Mouse (Mus musculus) stomach, postnatal 0 days (tissue): ENCODE measurements around the gene Ttc38.

Source experiments
- CTCF ChIP-seq: IDR thresholded peaks from 2 replicates; pipeline ENCODE4 v1.5.1; 2016; ENCODE audit warnings: antibody characterized with exemption, low read depth, mild to moderate bottlenecking, moderate library complexity
- EP300 ChIP-seq: optimal IDR thresholded peaks from 2 replicates; pipeline ENCODE3; 2016; ENCODE audit warnings: antibody characterized with exemption

DNA sequence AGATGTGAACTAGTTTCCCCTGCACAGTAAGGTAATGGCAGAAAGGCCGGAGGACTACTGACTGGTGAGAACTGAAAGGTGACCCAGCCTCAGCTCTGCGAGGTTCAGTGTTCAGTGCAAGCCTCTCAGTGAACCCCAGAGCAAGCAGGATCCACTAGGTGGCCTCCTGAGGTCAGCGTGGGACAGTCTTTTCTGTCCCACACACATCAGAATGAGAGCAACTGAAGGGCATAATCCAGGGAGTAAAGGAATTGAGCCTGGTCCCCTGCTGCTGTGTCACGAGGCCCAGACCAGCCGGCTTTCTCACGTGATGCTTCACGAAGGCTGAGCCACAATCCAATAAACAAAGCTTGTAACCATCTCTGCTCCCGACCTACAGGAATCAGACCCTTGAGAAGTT, 23.7 kb upstream of the Ttc38 start:
- TF ChIP-seq CTCF (peak; percentile 41), EP300 (no peak)
